Mouse (Mus musculus) large intestine, adult 2 months (tissue): Measurements from ENCODE around the gene Aldh3b2. TPM values are rescaled to one million over a fixed set of nuclear protein-coding genes. Genes with fewer than 3 reads are reported as not detected.

ENCODE experiments used
- DNase-seq: peaks from one replicate; pipeline ENCODE4 v3.0.0-alpha.2; 2012; ENCODE audit warnings: low read depth, low spot score
- WGBS: fragments of 180-500 bp; shearing (Covaris S2); methylation state at CpG from one replicate; pipeline ENCODE4 v1.1.7; 2018; 5-methylcytosine and 5-hydroxymethylcytosine counted together
- polyA plus RNA-seq: library from polyadenylated mRNA; depleted of rRNA; stranded (reverse); fragments of >200 nt; gene quantifications from 2 replicates; pipeline ENCODE4 v1.2.3, GENCODE M21; 2012; rRNA removed

The Aldh3b2 gene
- polyA plus RNA-seq, 1 experiment = 1.3 TPM

DNA sequence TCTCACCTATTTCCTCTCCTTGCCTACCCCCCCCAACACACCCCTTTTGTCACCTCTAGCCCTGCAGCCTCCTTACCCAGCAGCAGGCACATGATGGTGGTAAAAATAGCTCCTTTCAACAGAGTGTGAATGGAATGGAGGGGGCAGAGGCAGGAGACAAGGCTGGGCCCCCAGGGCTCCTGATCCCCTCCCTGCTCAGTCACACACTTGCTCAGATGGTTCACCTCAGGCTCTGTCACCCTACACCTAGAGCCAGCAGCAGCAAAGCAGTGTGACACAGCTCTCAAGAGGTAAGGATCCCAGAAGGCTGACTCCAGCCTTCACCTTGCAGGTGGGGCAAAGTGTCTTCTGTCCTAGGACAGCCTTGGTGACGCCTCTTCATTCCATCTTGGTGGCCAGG lies 31.0 kb downstream of the Aldh3b2 start, which contains the start of gene Doc2g:
Gene Doc2g, plus strand, starts transcription at position 202 of the 400 bp plus-strand sequence.
- no peak for DNase-seq
- 83% methylated on average over 1 of the region's 1 CpGs for WGBS

DNA sequence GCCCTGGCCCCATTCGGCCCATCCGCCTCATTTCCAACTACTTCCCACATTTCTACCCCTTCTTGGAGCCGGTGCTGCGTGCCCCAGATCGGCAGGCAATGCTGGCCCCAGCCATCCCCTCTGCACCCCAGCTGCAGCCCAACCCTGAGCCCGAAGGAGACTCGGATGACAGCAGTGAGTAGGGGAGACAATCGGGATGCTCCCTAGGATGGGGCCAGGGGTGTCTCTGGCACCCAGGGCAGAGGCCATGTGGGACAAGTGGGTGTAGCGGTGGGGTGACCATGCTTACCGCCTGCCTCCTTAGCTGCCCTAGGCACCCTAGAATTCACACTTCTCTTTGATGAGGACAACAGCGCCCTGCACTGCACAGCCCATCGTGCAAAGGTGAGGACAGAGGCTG lies 31.5 kb downstream of the Aldh3b2 start:
- 81% methylated on average over 12 of the region's 12 CpGs for WGBS

DNA sequence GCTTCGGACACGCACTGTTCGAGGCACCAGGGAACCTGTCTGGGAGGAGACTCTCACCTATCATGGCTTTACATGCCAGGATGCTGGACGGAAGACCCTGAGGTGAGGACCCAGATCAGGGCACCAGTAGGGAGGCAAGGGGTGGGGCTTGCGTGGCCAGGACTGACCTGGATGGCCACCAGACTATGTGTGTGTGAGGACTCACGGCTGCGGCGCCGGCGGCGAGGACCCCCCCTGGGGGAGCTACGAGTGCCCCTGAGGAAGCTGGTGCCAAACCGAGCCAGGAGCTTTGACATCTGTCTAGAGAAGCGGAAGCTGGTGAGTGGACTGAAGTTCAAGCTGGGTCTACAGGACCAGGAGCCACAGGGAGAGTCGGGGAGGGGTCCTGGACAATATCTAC lies 32.2 kb downstream of the Aldh3b2 start:
- DNase-seq = no peak
- 89% methylated on average over 15 of the region's 15 CpGs for WGBS

More for the DNA sequence above, 31.5 kb downstream of the Aldh3b2 start:
- no peak for DNase-seq

DNA sequence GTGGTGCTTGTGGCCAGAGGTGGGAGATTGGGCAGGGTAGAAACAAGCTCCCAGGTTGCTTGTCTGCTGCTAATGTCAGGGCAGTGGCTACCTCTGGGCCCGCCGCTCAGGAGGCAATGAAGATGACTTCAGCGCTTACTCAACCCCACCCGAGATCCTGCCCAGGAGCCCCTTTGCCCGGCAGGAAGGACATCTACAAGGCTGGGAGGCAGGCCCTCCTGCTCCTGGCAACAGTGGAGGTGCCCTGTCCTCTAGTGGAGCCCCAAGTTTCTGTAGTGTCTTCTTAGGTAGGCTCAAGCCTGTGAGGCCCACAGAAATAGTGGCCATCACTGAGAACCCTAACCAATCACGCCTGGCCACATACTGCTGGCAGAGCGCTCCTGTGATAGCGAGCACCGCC lies 33.0 kb downstream of the Aldh3b2 start:
- 80% methylated on average over 9 of the region's 9 CpGs for WGBS

DNA sequence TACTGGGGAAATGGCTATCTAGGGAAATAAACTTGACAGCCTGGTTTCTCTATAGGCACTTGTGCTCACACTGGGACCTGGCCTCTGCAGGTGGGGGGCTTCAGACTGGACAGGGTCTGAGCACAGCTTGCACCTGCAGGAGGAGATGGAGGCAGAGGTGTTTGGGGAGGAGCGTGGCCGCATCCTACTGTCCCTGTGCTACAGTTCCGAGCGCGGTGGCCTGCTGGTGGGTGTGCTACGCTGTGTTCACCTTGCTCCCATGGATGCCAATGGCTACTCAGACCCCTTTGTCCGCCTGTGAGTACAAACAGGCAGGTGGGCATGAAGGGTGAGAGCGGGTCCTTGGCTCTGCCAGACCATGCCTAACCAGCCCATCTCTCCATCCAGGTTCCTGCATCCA lies 33.8 kb downstream of the Aldh3b2 start:
- 91% methylated on average over 8 of the region's 8 CpGs for WGBS

More for the DNA sequence above, 33.0 kb downstream of the Aldh3b2 start:
- DNase-seq = no peak

DNA sequence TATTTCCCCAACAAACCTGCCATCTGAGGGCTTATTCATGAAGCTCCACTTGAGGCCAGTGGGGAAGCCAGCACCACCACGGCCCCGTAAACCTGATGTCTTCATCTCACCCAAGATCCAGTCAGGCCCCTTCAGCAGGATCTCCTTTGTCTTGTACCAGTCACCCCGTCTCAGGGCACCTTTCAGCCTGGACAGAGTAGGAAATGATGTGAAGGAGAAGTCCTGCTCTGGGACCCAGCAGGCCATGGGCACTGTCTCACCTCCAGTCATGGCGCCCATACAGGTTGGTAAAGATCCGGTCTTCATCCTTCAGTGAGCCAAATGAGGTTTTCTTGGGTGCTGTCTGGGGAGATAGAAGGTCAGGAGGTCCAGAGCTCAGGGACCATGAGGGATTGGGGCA lies 39.0 kb downstream of the Aldh3b2 start:
- 93% methylated on average over 5 of the region's 5 CpGs for WGBS
- no peak for DNase-seq

More for the DNA sequence above, 33.8 kb downstream of the Aldh3b2 start:
- no peak for DNase-seq

DNA sequence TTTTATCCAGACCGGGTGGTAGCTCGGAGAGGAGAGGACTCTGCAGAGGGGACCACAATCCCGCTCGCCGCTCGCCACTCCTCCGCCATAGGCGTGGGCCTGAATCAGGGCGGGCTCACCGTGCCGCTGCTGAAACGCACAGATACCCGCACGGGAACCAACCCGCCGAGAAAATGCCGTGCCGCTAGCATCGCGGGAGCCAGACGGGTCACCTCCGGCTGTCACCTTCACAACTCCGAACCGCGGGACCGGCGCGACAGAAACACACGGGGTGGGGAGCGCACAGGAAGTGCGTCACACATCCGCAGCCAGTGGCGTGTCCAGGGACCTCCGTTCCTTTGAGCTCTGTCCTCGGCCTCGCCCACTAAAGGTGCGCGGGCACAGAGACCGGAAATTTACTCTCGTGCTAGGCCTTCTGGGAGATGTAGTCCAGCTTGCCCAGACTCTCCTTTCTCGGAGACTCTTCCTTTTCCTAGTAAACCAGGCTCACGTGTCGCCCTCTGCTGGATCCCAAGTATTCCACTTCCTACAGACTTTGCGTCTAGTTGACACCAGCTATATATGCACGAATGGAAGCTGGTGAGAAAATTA lies 40.4 kb downstream of the Aldh3b2 start, which contains the start of gene Ndufv1:
Gene Ndufv1, minus strand, starts transcription at position 375 of the 591 bp plus-strand sequence.
- DNase-seq = peak; percentile 99
- WGBS = under 1% methylated on average over 45 of the region's 45 CpGs

DNA sequence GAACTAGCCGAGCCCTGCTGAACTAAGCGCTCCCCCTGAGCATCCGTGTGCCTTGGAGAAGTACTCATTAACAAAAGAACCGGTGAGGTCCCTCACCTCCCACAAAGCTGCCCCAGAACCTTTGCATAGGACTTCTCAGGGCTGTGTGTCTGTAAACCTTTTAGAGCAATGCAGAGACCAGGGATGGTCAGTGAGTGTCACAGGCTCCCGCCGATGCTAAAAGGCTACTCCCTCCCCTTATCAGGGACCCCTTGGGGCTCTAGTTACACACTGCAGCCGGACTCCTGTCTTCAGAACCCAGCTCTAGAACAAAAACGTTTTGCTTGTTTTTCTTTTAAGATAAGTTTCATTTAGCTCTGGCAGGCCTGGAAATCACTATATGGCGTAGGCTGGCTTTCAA lies 40.9 kb downstream of the Aldh3b2 start:
- 31% methylated on average over 9 of the region's 9 CpGs for WGBS

DNA sequence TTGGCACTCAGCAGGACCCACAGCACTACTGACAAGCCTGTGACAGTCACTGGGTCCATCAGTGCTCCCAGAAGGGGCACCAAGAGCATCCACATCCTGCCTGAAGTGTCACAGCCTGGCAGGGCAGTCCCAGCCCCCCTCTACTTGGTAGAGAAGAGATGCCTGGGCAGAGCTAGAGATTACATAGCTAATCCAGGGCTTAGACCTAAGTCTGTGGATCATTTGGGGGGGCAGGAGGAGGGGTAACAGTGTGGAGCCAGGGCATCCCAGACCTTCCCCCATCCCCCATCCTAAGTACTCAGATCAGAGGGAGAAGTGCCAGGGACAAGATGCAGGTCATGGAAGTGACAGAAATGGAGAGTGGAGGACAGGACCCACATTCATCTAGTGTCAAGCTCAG lies 42.7 kb downstream of the Aldh3b2 start:
- no peak for DNase-seq

More for the DNA sequence above, 40.9 kb downstream of the Aldh3b2 start:
- no peak for DNase-seq

DNA sequence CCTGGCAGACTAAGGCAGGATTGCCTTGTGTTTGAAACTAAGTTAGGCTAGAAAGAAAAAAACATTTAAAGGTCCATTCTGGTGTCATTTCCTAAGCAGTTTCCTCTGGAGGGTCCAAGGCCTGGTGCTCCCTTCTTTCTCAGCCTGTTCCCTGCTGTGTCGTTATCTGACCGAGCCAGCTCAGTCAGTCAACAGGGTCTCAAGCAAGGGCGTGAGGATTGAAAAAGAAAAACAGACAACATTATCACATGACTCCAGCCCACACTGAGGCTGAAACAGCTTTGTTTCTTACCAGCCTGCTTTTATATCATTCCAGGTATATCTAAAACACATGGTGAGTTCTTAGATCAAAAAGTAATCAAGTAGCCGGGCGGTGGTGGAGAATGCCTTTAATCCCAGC lies 43.5 kb downstream of the Aldh3b2 start:
- DNase-seq = no peak
- 79% methylated on average over 5 of the region's 5 CpGs for WGBS

DNA sequence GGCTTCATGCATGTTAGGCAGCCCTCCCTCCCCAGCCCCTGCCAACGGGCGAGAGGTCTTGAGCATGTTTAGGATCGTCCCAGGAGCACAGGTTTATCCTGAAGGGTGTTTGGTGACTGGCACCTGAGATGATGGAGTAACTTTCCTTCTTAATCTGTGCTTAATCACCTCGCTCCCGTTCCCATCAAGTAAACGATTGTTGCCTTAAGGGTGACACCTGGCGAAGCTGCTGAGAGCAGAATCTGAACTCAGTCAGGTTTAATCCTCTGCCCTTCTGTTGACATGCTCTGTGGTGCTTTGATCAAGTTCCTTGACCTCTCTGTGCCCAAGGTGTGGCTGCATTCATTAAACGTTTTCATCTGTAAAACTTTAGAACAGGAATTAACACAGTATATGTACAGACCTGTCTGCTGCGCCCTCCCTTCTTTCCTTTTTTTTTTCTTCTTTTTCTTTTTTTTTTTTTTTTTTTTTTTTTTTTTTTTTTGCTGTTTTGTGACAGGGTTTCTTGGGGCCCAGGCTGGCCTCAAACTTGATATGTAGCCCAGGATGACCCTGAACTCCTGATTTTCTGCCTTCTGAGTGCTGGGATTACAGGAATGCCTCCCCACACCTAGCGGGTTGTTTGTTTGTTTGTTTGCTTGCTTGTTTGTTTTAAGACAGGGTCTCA lies 45.9 kb downstream of the Aldh3b2 start:
- no peak for DNase-seq
- 56% methylated on average over 10 of the region's 10 CpGs for WGBS

DNA sequence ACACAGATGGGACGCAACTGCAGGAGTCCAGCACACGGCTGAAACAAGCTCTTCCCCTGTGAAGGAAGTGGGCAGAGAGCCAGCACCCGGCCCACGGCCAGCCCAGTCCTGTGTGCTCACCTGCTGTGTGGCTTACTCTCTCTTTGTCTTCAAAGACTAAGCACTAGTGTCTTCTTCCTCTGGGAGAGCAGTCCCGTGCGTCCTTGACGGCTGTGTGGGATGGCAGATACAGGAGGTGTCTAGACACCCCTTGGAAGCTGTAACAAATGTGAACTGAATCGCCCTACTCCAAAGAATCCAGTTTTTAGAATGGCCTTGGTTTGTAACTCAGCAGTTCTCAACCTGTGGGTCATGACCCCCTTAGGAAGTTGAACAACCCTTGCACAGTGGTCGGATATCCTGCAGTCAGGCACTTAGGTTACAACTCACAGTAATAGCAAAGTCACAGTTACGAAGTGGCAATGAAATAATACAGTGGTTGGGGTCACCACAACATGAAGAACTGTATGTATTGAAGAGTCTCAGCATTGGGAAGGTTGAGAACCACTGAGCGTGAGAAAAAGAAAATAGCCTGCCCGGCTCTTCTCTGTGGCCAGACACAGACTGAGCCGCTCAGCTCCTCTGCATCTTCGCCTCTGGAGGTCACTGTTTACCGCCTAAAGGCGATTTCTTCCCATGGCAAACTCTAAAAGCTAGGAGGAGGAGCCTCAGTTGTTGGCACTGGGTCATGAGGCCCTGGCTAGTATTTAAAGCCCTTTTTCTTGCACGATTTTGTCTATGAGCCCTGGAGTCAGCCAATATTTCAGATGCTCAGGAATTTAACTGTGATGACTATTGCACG lies 46.8 kb downstream of the Aldh3b2 start:
- WGBS = 11% methylated on average over 18 of the region's 18 CpGs
- peak; percentile 95 for DNase-seq

DNA sequence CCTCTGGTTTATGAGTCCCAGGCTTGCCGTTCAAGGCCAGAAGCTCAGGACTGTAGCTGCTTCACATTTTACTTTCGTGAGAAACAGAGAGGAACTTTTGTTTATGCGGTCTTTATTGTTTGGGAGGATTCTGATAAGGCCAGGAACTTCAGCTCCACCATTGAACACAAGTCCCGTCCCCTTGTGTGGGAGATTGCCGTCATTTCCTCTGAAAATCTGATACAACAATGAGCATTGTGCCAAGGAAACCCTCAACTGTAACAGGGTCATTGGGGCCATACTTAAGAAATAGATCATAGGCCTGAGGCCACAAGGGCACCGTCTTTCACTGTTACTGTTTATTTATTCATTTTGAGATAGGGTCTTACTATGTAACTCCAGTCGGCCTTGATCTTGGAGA lies 51.1 kb downstream of the Aldh3b2 start:
- DNase-seq = no peak
- WGBS = 52% methylated on average over 7 of the region's 7 CpGs

DNA sequence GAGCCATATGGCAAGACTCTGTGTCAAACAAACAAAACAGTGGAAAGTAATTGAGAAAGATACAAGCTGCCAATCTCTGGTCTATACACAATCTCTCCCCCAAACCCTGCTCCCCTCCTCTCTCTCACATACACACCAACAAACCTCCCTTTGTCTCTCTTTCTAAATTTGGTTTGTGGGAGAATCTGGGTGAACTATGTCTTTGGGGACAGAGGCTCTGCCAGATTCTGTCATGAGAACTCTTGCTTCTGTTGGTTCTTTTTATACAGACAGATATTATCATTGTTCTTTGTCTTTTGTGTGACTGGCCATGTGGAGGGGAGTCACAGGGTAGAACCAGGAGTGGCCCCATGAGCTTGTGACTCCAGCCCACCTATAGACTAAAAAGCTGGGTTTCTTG lies 55.4 kb downstream of the Aldh3b2 start:
- no peak for DNase-seq

Other genes starting within 250 kb of the Aldh3b2 start
- 9.9 and 15.8 TPM in 2 replicates for gene Kmt5b, start 204.9 kb upstream of the Aldh3b2 start, polyA plus RNA-seq
- 49.1 and 75.4 TPM in 2 replicates for gene Chka, start 120.6 kb upstream of the Aldh3b2 start, polyA plus RNA-seq
- gene Tcirg1, start 65.2 kb upstream of the Aldh3b2 start, polyA plus RNA-seq = 164 and 198 TPM in 2 replicates
- gene Ndufs8, start 59.6 kb upstream of the Aldh3b2 start, polyA plus RNA-seq = 417 TPM in 2 replicates
- gene Aldh3b1, start 42.5 kb upstream of the Aldh3b2 start, polyA plus RNA-seq = 21.4 and 45.1 TPM in 2 replicates
- gene Unc93b1, start 37.1 kb upstream of the Aldh3b2 start, polyA plus RNA-seq = 123 and 160 TPM in 2 replicates
- gene Aldh3b3, start 13.7 kb upstream of the Aldh3b2 start, polyA plus RNA-seq = 0.16 and 0.95 TPM in 2 replicates
- 42.5 and 88.2 TPM in 2 replicates for gene Acy3, start 14.2 kb downstream of the Aldh3b2 start, polyA plus RNA-seq
- not detected in 2 replicates for gene Tbx10, start 20.4 kb downstream of the Aldh3b2 start, polyA plus RNA-seq
- gene Nudt8, start 28.3 kb downstream of the Aldh3b2 start, polyA plus RNA-seq = 7.7 and 10.5 TPM in 2 replicates
- gene Gm49405, start 28.3 kb downstream of the Aldh3b2 start, polyA plus RNA-seq = 1.0 and 2.2 TPM in 2 replicates
- 6.8 and 7.3 TPM in 2 replicates for gene Doc2g, start 31.0 kb downstream of the Aldh3b2 start, polyA plus RNA-seq
- 152 and 205 TPM in 2 replicates for gene Ndufv1, start 40.5 kb downstream of the Aldh3b2 start, polyA plus RNA-seq
- gene Gstp1, start 65.7 kb downstream of the Aldh3b2 start, polyA plus RNA-seq = 910 and 1,226 TPM in 2 replicates
- gene Gstp2, start 73.7 kb downstream of the Aldh3b2 start, polyA plus RNA-seq = 188 and 228 TPM in 2 replicates
- 19.4 and 21.9 TPM in 2 replicates for gene Gstp3, start 87.2 kb downstream of the Aldh3b2 start, polyA plus RNA-seq
- not detected in 2 replicates for gene Cabp2, start 109.2 kb downstream of the Aldh3b2 start, polyA plus RNA-seq
- 319 and 372 TPM in 2 replicates for gene Cdk2ap2, start 124.9 kb downstream of the Aldh3b2 start, polyA plus RNA-seq
- 114 and 145 TPM in 2 replicates for gene Pitpnm1, start 127.7 kb downstream of the Aldh3b2 start, polyA plus RNA-seq
- gene Aip, start 153.5 kb downstream of the Aldh3b2 start, polyA plus RNA-seq = 62.8 and 63.6 TPM in 2 replicates
- gene Gpr152, start 167.5 kb downstream of the Aldh3b2 start, polyA plus RNA-seq = 0.03 TPM in 1 of 2 replicates, not detected in the other
- gene Cabp4, start 171.7 kb downstream of the Aldh3b2 start, polyA plus RNA-seq = 0.45 and 0.88 TPM in 2 replicates
- 385 and 500 TPM in 2 replicates for gene Coro1b, start 176.3 kb downstream of the Aldh3b2 start, polyA plus RNA-seq
- gene Ptprcap, start 181.3 kb downstream of the Aldh3b2 start, polyA plus RNA-seq = 56.3 and 62.6 TPM in 2 replicates
- gene Rps6kb2, start 191.0 kb downstream of the Aldh3b2 start, polyA plus RNA-seq = 37.5 and 49.3 TPM in 2 replicates
- 3.2 and 3.3 TPM in 2 replicates for gene Carns1, start 203.2 kb downstream of the Aldh3b2 start, polyA plus RNA-seq
- gene Tbc1d10c, start 219.0 kb downstream of the Aldh3b2 start, polyA plus RNA-seq = 23.0 TPM in 2 replicates
- 374 and 382 TPM in 2 replicates for gene Ppp1ca, start 219.7 kb downstream of the Aldh3b2 start, polyA plus RNA-seq
- gene Rad9a, start 229.3 kb downstream of the Aldh3b2 start, polyA plus RNA-seq = 25.5 and 26.9 TPM in 2 replicates
- gene Clcf1, start 241.9 kb downstream of the Aldh3b2 start, polyA plus RNA-seq = 7.4 and 8.4 TPM in 2 replicates
- not detected in 2 replicates for gene AC109138.7, start 242.0 kb downstream of the Aldh3b2 start, polyA plus RNA-seq